Mouse (Mus musculus) forebrain, embryonic 13.5 days (tissue): ENCODE results near the gene Tgm7. TPM values are rescaled to one million over a fixed set of nuclear protein-coding genes. Genes with fewer than 3 reads are reported as not detected.

Source experiments
- ATAC-seq: fragments of 200-750 bp; cut with Nextera tagmentation; 2 replicates; pipeline ENCODE4 v1.8.0; 2017
- H3K27ac ChIP-seq: fragments of 300-500 bp; sonication (generic); 2 replicates; pipeline ENCODE4 v1.5.1; 2015; ENCODE audit warnings: inconsistent platforms, mild to moderate bottlenecking, moderate library complexity
- H3K27me3 ChIP-seq: fragments of 300-500 bp; sonication (generic); 2 replicates; pipeline ENCODE4 v1.6.1; 2015; ENCODE audit warnings: mild to moderate bottlenecking, inconsistent platforms
- H3K36me3 ChIP-seq: fragments of 300-500 bp; sonication (generic); 2 replicates; pipeline ENCODE4 v1.6.1; 2015; ENCODE audit warnings: mild to moderate bottlenecking, inconsistent platforms; ENCODE audit not compliant: poor library complexity, severe bottlenecking
- H3K4me1 ChIP-seq: fragments of 300-500 bp; sonication (generic); 2 replicates; pipeline ENCODE4 v1.6.1; 2015; ENCODE audit warnings: inconsistent platforms
- H3K4me2 ChIP-seq: fragments of 300-500 bp; sonication (generic); 2 replicates; pipeline ENCODE4 v1.6.1; 2015; ENCODE audit warnings: inconsistent platforms, mild to moderate bottlenecking, moderate library complexity
- H3K4me3 ChIP-seq: fragments of 300-500 bp; sonication (generic); 2 replicates; pipeline ENCODE4 v1.5.1; 2015; ENCODE audit warnings: mild to moderate bottlenecking, inconsistent platforms
- H3K9ac ChIP-seq: fragments of 300-500 bp; sonication (generic); 2 replicates; pipeline ENCODE4 v1.6.1; 2015; ENCODE audit warnings: mild to moderate bottlenecking, inconsistent platforms
- H3K9me3 ChIP-seq: fragments of 300-500 bp; sonication (generic); replicated peaks from 2 replicates; pipeline ENCODE4 v1.6.1; 2016; ENCODE audit warnings: inconsistent platforms
- WGBS: fragments of 180-500 bp; shearing (Covaris S2); methylation state at CpG from one replicate; pipeline ENCODE4 v1.1.7; 2015; 5-methylcytosine and 5-hydroxymethylcytosine counted together
- polyA plus RNA-seq: library from polyadenylated mRNA; unstranded; fragments of >200 nt; fragmentation: Nextera tagmentation; extraction: Ambion mirVana; gene quantifications from 2 replicates; pipeline ENCODE4 v1.2.1, GENCODE M21; 2015

Gene Tgm7
- polyA plus RNA-seq: not detected in 2 replicates

- Histone ChIP-seq H3K4me1 (no peaks in the 10 kb centered on the region), H3K27ac (no peak within 1 kb of the TSS), H3K9ac (no peak within 1 kb of the TSS), H3K36me3 (no peaks in the 10 kb centered on the region), H3K4me2 (no peak within 1 kb of the TSS), H3K27me3 (no peaks in the 10 kb centered on the region), H3K4me3 (no peak within 1 kb of the TSS), H3K9me3 (no peaks in the 10 kb centered on the region)
- ATAC-seq: no peak
- WGBS: 87% methylated on average over 4 of the region's 4 CpGs
These were observed at the start of gene Tgm7 for GRCm38 (mm10) chr2:121109695-121110094. TSS of gene Tgm7 (minus strand) at chr2:121109795.

- Histone ChIP-seq H3K27me3 (no peaks in the 10 kb centered on the region), H3K9me3 (no peaks in the 10 kb centered on the region), H3K4me2 (no peak overlapping the region), H3K36me3 (peaks cover 57% of the 10 kb centered on the region), H3K4me1 (no peaks in the 10 kb centered on the region), H3K27ac (no peak overlapping the region), H3K9ac (no peak overlapping the region), H3K4me3 (no peak overlapping the region)
- no peak for ATAC-seq
- 87% methylated on average over 3 of the region's 3 CpGs for WGBS
These were observed 43.5 kb upstream of the Tgm7 start for GRCm38 (mm10) chr2:121153100-121153499.

GRCm38 (mm10) chr2:121149679-121150078 is 40.1 kb upstream of the Tgm7 start:
- Histone ChIP-seq H3K9ac (no peak overlapping the region), H3K4me1 (no peaks in the 10 kb centered on the region), H3K4me3 (no peak overlapping the region), H3K4me2 (no peak overlapping the region), H3K36me3 (peaks cover 59% of the 10 kb centered on the region), H3K27me3 (no peaks in the 10 kb centered on the region), H3K9me3 (no peaks in the 10 kb centered on the region), H3K27ac (no peak overlapping the region)
- no peak for ATAC-seq
- 88% methylated on average over 5 of the region's 5 CpGs for WGBS

- 55% methylated on average over 2 of the region's 2 CpGs for WGBS
- H3K4me3 ChIP-seq: no peak overlapping the region
- ATAC-seq: no peak
These were observed 32.8 kb upstream of the Tgm7 start for GRCm38 (mm10) chr2:121142415-121142814.

GRCm38 (mm10) chr2:121141216-121142035 is 31.8 kb upstream of the Tgm7 start:
- peak overlapping the region; percentile 93 for H3K9ac ChIP-seq
- H3K4me3 ChIP-seq: peak overlapping the region; percentile 74
- ATAC-seq: no peak
- H3K36me3 ChIP-seq: peaks cover 41% of the 10 kb centered on the region
- H3K27me3 ChIP-seq: no peaks in the 10 kb centered on the region
- WGBS: 69% methylated on average over 16 of the region's 16 CpGs
- peak overlapping the region; percentile 97 for H3K27ac ChIP-seq
- no peaks in the 10 kb centered on the region for H3K9me3 ChIP-seq
- H3K4me1 ChIP-seq: peaks cover 33% of the 10 kb centered on the region
- H3K4me2 ChIP-seq: peak overlapping the region; percentile 92

More at GRCm38 (mm10) chr2:121142415-121142814, 32.8 kb upstream of the Tgm7 start:
- no peaks in the 10 kb centered on the region for H3K27me3 ChIP-seq
- H3K9ac ChIP-seq: no peak overlapping the region
- no peaks in the 10 kb centered on the region for H3K9me3 ChIP-seq
- peaks cover 33% of the 10 kb centered on the region for H3K4me1 ChIP-seq
- no peak overlapping the region for H3K4me2 ChIP-seq
- no peak overlapping the region for H3K27ac ChIP-seq
- H3K36me3 ChIP-seq: peaks cover 44% of the 10 kb centered on the region

GRCm38 (mm10) chr2:121140018-121140882 is 30.7 kb upstream of the Tgm7 start, which contains the start of the genes Adal and Lcmt2:
TSS of gene Adal (plus strand) at chr2:121140428.
TSS of gene Lcmt2 (minus strand) at chr2:121140653.
- ATAC-seq: peak; percentile 96
- no peaks in the 10 kb centered on the region for H3K9me3 ChIP-seq
- H3K27ac ChIP-seq: peak within 1 kb of the TSS; percentile 97
- under 1% methylated on average over 85 of the region's 87 CpGs for WGBS
- peak within 1 kb of the TSS; percentile 92 for H3K4me2 ChIP-seq
- peaks cover 37% of the 10 kb centered on the region for H3K36me3 ChIP-seq
- H3K27me3 ChIP-seq: no peaks in the 10 kb centered on the region
- peak within 1 kb of the TSS; percentile 74 for H3K4me3 ChIP-seq
- H3K9ac ChIP-seq: peak within 1 kb of the TSS; percentile 93
- H3K4me1 ChIP-seq: peaks cover 33% of the 10 kb centered on the region

- H3K9ac ChIP-seq: peak overlapping the region; percentile 93
- no peak for ATAC-seq
- H3K4me3 ChIP-seq: peak overlapping the region; percentile 74
- H3K27ac ChIP-seq: peak overlapping the region; percentile 97
- H3K4me1 ChIP-seq: peaks cover 33% of the 10 kb centered on the region
- no peaks in the 10 kb centered on the region for H3K27me3 ChIP-seq
- H3K36me3 ChIP-seq: peaks cover 34% of the 10 kb centered on the region
- 57% methylated on average over 29 of the region's 29 CpGs for WGBS
- H3K4me2 ChIP-seq: peak overlapping the region; percentile 92
- H3K9me3 ChIP-seq: no peaks in the 10 kb centered on the region
These were observed 29.8 kb upstream of the Tgm7 start for GRCm38 (mm10) chr2:121139266-121140017.

GRCm38 (mm10) chr2:121137371-121137770 is 27.8 kb upstream of the Tgm7 start:
- no peaks in the 10 kb centered on the region for H3K9me3 ChIP-seq
- no peak overlapping the region for H3K4me2 ChIP-seq
- H3K4me1 ChIP-seq: peaks cover 32% of the 10 kb centered on the region
- WGBS: 97% methylated on average over 4 of the region's 4 CpGs
- no peak overlapping the region for H3K9ac ChIP-seq
- H3K36me3 ChIP-seq: peaks cover 27% of the 10 kb centered on the region
- no peak overlapping the region for H3K27ac ChIP-seq
- no peak for ATAC-seq
- no peak overlapping the region for H3K4me3 ChIP-seq
- no peaks in the 10 kb centered on the region for H3K27me3 ChIP-seq

GRCm38 (mm10) chr2:121132822-121133221 is 23.2 kb upstream of the Tgm7 start:
- Histone ChIP-seq H3K36me3 (peaks cover 12% of the 10 kb centered on the region), H3K4me2 (no peak overlapping the region), H3K27me3 (no peaks in the 10 kb centered on the region), H3K4me3 (no peak overlapping the region), H3K9me3 (no peaks in the 10 kb centered on the region), H3K9ac (no peak overlapping the region), H3K4me1 (no peaks in the 10 kb centered on the region; the same call in 1 of the 2 replicates), H3K27ac (no peak overlapping the region)
- no peak for ATAC-seq
- WGBS: 60% methylated on average over 1 of the region's 1 CpGs

- H3K36me3 ChIP-seq: no peaks in the 10 kb centered on the region
- H3K4me2 ChIP-seq: no peak overlapping the region
- WGBS: 69% methylated on average over 9 of the region's 9 CpGs
- no peak for ATAC-seq
- no peaks in the 10 kb centered on the region for H3K4me1 ChIP-seq
- H3K4me3 ChIP-seq: no peak overlapping the region
- no peaks in the 10 kb centered on the region for H3K27me3 ChIP-seq
- H3K9me3 ChIP-seq: no peaks in the 10 kb centered on the region
- H3K27ac ChIP-seq: no peak overlapping the region
- no peak overlapping the region for H3K9ac ChIP-seq
These were observed 19.4 kb upstream of the Tgm7 start for GRCm38 (mm10) chr2:121128865-121129620.

GRCm38 (mm10) chr2:121127536-121127935 is 17.9 kb upstream of the Tgm7 start:
- Histone ChIP-seq H3K9me3 (no peaks in the 10 kb centered on the region), H3K36me3 (no peaks in the 10 kb centered on the region), H3K4me2 (no peak overlapping the region), H3K9ac (no peak overlapping the region), H3K4me1 (no peaks in the 10 kb centered on the region), H3K27ac (no peak overlapping the region), H3K27me3 (no peaks in the 10 kb centered on the region), H3K4me3 (no peak overlapping the region)
- no peak for ATAC-seq
- WGBS: 79% methylated on average over 1 of the region's 1 CpGs
